Mouse (Mus musculus): ENCODE results near the gene Mast3.

DNA sequence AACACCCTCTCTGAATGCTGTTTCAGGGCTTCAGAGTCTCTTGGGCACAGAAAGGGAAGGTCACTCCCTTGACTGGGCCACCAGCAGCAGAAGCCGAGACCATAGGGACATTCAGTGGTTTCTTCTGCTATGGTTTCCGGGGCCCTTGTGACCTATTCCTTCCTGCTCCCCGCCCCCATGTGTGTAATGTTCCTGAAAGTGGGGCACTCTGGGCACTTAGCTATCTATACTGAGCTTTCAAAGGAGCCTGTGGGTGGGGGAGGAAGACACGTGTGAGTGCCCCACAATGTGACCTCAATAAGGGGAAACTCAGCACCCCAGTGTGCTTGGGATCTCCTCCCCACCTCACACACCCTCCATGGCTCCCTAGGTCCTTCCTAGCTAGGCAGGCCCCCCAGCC is 1.7 kb upstream of the Mast3 start:
- TF ChIP-seq POLR2A (IDR thresholded peaks at IDR 0.05; ENCODE audit: borderline replicate concordance, extremely low read depth, insufficient read depth, insufficient read length, poor library complexity, severe bottlenecking) (no peak), CTCF (IDR thresholded peaks at IDR 0.05; ENCODE audit: borderline replicate concordance, extremely low read depth, insufficient read depth, insufficient read length) (no peak)
